Mouse (Mus musculus) cerebellum, adult (tissue): ENCODE results near the gene Sirt7.

Experiments used
- ATAC-seq: cut with Nextera tagmentation; 2 replicates; pipeline ENCODE4 v1.9.2; 2017; ENCODE audit warnings: mild to moderate bottlenecking, moderate library complexity, mixed read lengths; ENCODE audit not compliant: insufficient number of reproducible peaks, low FRiP score, low TSS enrichment

Gene Sirt7

DNA sequence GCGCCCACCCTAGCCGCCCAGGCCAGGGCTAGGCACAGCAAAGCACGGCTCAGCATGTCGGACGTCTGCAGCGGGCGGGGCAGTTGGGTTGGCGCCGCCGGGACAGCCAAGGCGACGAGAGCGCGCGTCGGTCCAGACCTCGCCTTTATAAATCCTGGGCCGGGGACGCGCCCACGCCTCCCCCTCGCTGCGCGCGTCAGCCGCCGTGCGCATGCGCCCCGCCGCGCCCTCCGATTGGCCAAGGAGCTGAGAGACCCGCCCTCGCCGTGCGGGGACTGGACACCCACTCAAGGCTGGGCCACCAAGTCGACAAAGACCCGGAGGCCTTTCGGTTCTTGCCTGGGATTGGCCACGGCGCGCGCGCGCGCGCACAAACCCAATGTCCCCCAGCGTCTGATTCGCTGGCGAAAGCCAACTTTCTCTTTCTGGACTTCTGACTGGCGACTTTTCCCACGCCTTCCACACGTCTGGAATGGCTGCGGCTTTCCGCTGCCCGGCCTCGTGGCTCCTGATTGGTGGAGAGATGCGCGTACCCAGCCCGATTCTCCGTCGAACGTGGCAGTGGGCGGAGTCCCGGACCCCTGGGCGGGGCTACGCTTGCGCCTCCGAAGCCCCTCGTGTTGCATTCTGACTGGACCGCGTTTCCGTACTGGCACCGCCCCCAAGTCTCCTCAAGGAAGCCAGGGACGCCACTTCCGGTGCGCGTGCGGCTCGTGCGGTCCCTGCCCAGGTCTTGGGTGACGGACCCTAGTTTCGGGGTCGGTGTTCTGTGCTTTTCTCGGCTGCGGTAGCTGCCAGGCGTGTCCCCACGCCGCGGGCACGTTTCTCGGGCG, 52.1 kb downstream of the Sirt7 start, which contains the start of gene P4hb:
Gene P4hb, minus strand, starts transcription at position 502 of the 833 bp plus-strand sequence.
- peak; percentile 98 for ATAC-seq

DNA sequence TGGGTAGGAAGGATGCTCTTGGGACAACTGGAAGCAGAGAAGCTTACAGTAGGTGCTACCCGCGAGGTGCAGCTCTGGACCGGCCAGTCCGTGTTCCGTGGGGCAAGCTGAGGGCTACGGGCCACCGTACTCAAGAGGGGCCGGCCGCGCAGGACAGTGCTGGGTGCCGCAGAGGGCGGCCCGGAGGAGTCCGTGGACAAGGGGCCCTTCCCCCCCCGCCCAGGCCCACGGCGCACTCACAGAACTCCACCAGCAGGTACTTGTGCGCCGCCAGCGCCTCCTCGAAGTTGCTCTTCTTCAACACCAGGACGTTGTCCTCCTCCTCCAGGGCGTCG, 52.7 kb downstream of the Sirt7 start:
- ATAC-seq, result no peak; the same call in 1 of the 2 replicates

- no peak for ATAC-seq
Observed at GRCm38 (mm10) chr11:120571754-120572416, 53.2 kb downstream of the Sirt7 start.

GRCm38 (mm10) chr11:120571122-120571521, 53.9 kb downstream of the Sirt7 start:
- no peak for ATAC-seq
